Mouse (Mus musculus) myocyte (in vitro differentiated cells): Measurements from ENCODE around the gene Sytl5. TPM values are rescaled to one million over a fixed set of nuclear protein-coding genes. Genes with fewer than 3 reads are reported as not detected.

ENCODE experiments used
- H3K27me3 ChIP-seq: one replicate; pipeline ENCODE4 v1.6.1; 2011; ENCODE audit not compliant: control insufficient read depth, insufficient read depth, insufficient read length
- H3K36me3 ChIP-seq: one replicate; pipeline ENCODE4 v1.6.1; 2011; ENCODE audit not compliant: control insufficient read depth, insufficient read depth
- H3K4me2 ChIP-seq: one replicate; pipeline ENCODE4 v1.6.1; 2011; ENCODE audit warnings: low read depth, control low read depth
- H3K4me3 ChIP-seq: one replicate; pipeline ENCODE4 v1.5.1; 2011; ENCODE audit warnings: mild to moderate bottlenecking, control low read depth, moderate library complexity
- H3K79me2 ChIP-seq: one replicate; pipeline ENCODE4 v1.6.1; 2011; ENCODE audit not compliant: control insufficient read depth, insufficient read depth
- H3ac ChIP-seq: one replicate; pipeline ENCODE4 v1.6.1; 2011; ENCODE audit not compliant: control insufficient read depth, insufficient read length
- CEBPB ChIP-seq: IDR thresholded peaks from 2 replicates; pipeline ENCODE4 v1.6.1; 2011; ENCODE audit warnings: mild to moderate bottlenecking, moderate library complexity; ENCODE audit not compliant: poor library complexity, insufficient read depth, severe bottlenecking
- E2F4 ChIP-seq: IDR thresholded peaks from one replicate; pipeline ENCODE4 v1.6.1; 2011; ENCODE audit warnings: mild to moderate bottlenecking, control low read depth, moderate library complexity; ENCODE audit not compliant: insufficient read depth
- MAX ChIP-seq: IDR thresholded peaks from one replicate; pipeline ENCODE4 v1.6.1; 2011; ENCODE audit warnings: low read depth, mild to moderate bottlenecking, control low read depth
- MYOD1 ChIP-seq, 3 experiments: IDR thresholded peaks; one replicate each; pipeline ENCODE4 v1.6.1; 2011; ENCODE audit warnings: control low read depth in 2 of 3, low read depth in 2 of 3, mild to moderate bottlenecking in 2 of 3, moderate library complexity in 1 of 3; ENCODE audit not compliant: insufficient read length in 2 of 3, control insufficient read depth in 1 of 3
- MYOG ChIP-seq, 3 experiments: IDR thresholded peaks; one replicate each; pipeline ENCODE4 v1.6.1; 2011; ENCODE audit warnings: control low read depth in 2 of 3, low read depth in 2 of 3, mild to moderate bottlenecking in 2 of 3; ENCODE audit not compliant: insufficient read length in 2 of 3, control insufficient read depth in 1 of 3, insufficient read depth in 1 of 3
- POLR2A ChIP-seq: IDR thresholded peaks from one replicate; pipeline ENCODE4 v1.6.1; 2011; ENCODE audit warnings: low read depth, mild to moderate bottlenecking, control low read depth, moderate library complexity; ENCODE audit not compliant: insufficient read length
- POLR2AphosphoS2 ChIP-seq: IDR thresholded peaks from one replicate; pipeline ENCODE4 v1.6.1; 2011; ENCODE audit warnings: low read depth, control low read depth; ENCODE audit not compliant: insufficient read length
- REST ChIP-seq: IDR thresholded peaks from one replicate; pipeline ENCODE4 v1.6.1; 2011; ENCODE audit warnings: mild to moderate bottlenecking, control low read depth, moderate library complexity; ENCODE audit not compliant: insufficient read depth, insufficient read length
- SRF ChIP-seq: IDR thresholded peaks from one replicate; pipeline ENCODE4 v1.6.1; 2011; ENCODE audit warnings: low read depth; ENCODE audit not compliant: control insufficient read depth, insufficient read length
- TCF12 ChIP-seq: IDR thresholded peaks from one replicate; pipeline ENCODE4 v1.6.1; 2011; ENCODE audit warnings: mild to moderate bottlenecking, control low read depth; ENCODE audit not compliant: poor library complexity, insufficient read depth, severe bottlenecking
- TCF3 ChIP-seq: IDR thresholded peaks from one replicate; pipeline ENCODE4 v1.6.1; 2011; ENCODE audit warnings: low read depth, control low read depth; ENCODE audit not compliant: insufficient read length
- USF1 ChIP-seq: IDR thresholded peaks from one replicate; pipeline ENCODE4 v1.6.1; 2011; ENCODE audit warnings: low read depth, mild to moderate bottlenecking, control low read depth, moderate library complexity
- polyA plus RNA-seq: library from polyadenylated mRNA; unstranded; fragments of >200 nt; fragmentation: generic; extraction: Trizol; gene quantifications from one replicate; pipeline ENCODE4 v1.2.1, GENCODE M21; 2012; ENCODE audit warnings: missing spikeins

The Sytl5 gene
- 1.3 TPM for polyA plus RNA-seq

- H3K79me2 ChIP-seq: no peaks in the 10 kb centered on the region
- TF ChIP-seq MYOD1 (IDR thresholded peaks at IDR 0.05; ENCODE audit: control insufficient read depth in 1 of 3, insufficient read length in 2 of 3, low read depth in 2 of 3) (no peak), POLR2AphosphoS2 (no peak), MAX (no peak), SRF (no peak), CEBPB (no peak), TCF12 (no peak), REST (no peak), USF1 (no peak), E2F4 (no peak), TCF3 (no peak), POLR2A (no peak), MYOG (IDR thresholded peaks at IDR 0.05; ENCODE audit: control insufficient read depth in 1 of 3, insufficient read depth in 1 of 3, insufficient read length in 2 of 3, low read depth in 2 of 3) (no peak)
- no peak within 1 kb of the TSS for H3K4me3 ChIP-seq
- H3K36me3 ChIP-seq: no peaks in the 10 kb centered on the region
- H3K27me3 ChIP-seq: no peaks in the 10 kb centered on the region
- no peak within 1 kb of the TSS for H3ac ChIP-seq
- H3K4me2 ChIP-seq: no peak within 1 kb of the TSS
These were observed at the start of gene Sytl5 for GRCm38 (mm10) chrX:9885322-9885721. Gene Sytl5, plus strand, starts transcription at chrX:9885622.

- Histone ChIP-seq H3K4me2 (no peak within 1 kb of the TSS), H3K79me2 (no peaks in the 10 kb centered on the region), H3ac (no peak within 1 kb of the TSS), H3K4me3 (no peak within 1 kb of the TSS), H3K27me3 (no peaks in the 10 kb centered on the region), H3K36me3 (no peaks in the 10 kb centered on the region)
- TF ChIP-seq TCF12 (no peak), MYOG (IDR thresholded peaks at IDR 0.05; ENCODE audit: control insufficient read depth in 1 of 3, insufficient read depth in 1 of 3, insufficient read length in 2 of 3, low read depth in 2 of 3) (no peak), CEBPB (no peak), E2F4 (no peak), REST (no peak), POLR2A (no peak), POLR2AphosphoS2 (no peak), SRF (no peak), MYOD1 (IDR thresholded peaks at IDR 0.05; ENCODE audit: control insufficient read depth in 1 of 3, insufficient read length in 2 of 3, low read depth in 2 of 3) (no peak), USF1 (no peak), TCF3 (no peak), MAX (no peak)
These were observed 38.8 kb upstream of the Sytl5 start, which contains the start of gene Hypm for GRCm38 (mm10) chrX:9846628-9847027. Gene Hypm, plus strand, starts transcription at chrX:9846928.

DNA sequence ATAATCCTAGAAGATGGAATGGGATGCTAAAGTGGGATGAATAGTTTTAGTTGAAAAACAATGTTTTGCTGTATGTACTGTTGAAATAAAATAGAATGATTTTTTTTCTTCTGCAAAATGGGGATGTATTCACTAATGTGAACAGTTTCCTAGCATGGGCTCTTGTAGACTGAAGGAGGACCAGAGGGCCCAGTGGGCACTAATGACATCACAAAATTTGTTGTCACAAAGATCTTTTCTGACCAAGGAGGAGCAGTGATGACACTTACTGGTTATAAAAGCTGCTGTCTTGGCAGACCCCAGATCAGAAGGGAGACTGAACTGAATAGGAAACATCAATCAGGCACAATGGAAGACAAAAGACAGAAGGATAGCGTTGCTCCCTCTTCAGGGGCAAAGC, 36.0 kb upstream of the Sytl5 start, which contains the start of gene H2al3:
TSS of gene H2al3 (plus strand) at position 301 of the 400 bp plus-strand sequence.
- H3K27me3 ChIP-seq: no peaks in the 10 kb centered on the region
- H3K4me2 ChIP-seq: no peak within 1 kb of the TSS
- no peaks in the 10 kb centered on the region for H3K36me3 ChIP-seq
- H3K79me2 ChIP-seq: no peaks in the 10 kb centered on the region
- no peak for TF ChIP-seq MYOG (IDR thresholded peaks at IDR 0.05; ENCODE audit: control insufficient read depth in 1 of 3, insufficient read depth in 1 of 3, insufficient read length in 2 of 3, low read depth in 2 of 3)
- TF ChIP-seq MAX: no peak
- no peak for TF ChIP-seq MYOD1 (IDR thresholded peaks at IDR 0.05; ENCODE audit: control insufficient read depth in 1 of 3, insufficient read length in 2 of 3, low read depth in 2 of 3)
- no peak for TF ChIP-seq POLR2AphosphoS2
- TF ChIP-seq USF1: no peak
- H3K4me3 ChIP-seq: no peak within 1 kb of the TSS
- no peak within 1 kb of the TSS for H3ac ChIP-seq

DNA sequence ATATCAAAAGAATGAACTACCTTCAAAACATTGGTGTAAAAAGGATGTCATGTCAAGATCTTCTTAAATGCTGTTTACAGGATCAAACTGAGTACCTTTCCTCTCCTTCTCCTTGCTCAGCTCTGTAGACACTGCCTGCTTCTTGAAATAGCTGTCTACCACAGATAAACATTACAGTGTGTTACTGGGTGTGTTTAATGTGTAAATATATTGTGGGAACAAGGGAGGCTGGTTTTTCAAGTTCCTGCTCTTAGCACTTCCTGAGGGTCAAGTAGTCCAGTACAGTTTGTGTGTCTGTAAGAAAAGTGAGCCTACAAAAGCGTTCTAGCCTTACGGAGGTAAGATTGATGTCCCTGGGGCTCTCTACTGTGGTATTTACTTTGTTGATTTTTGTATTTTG, 23.6 kb upstream of the Sytl5 start:
- no peak overlapping the region for H3K4me2 ChIP-seq
- no peaks in the 10 kb centered on the region for H3K27me3 ChIP-seq
- H3K4me3 ChIP-seq: no peak overlapping the region
- H3K36me3 ChIP-seq: no peaks in the 10 kb centered on the region
- no peak overlapping the region for H3ac ChIP-seq
- H3K79me2 ChIP-seq: no peaks in the 10 kb centered on the region
- no peak for TF ChIP-seq MAX
- no peak for TF ChIP-seq POLR2AphosphoS2
- no peak for TF ChIP-seq E2F4
- no peak for TF ChIP-seq REST
- TF ChIP-seq USF1: no peak
- TF ChIP-seq TCF3: no peak
- no peak for TF ChIP-seq POLR2A
- no peak for TF ChIP-seq SRF

DNA sequence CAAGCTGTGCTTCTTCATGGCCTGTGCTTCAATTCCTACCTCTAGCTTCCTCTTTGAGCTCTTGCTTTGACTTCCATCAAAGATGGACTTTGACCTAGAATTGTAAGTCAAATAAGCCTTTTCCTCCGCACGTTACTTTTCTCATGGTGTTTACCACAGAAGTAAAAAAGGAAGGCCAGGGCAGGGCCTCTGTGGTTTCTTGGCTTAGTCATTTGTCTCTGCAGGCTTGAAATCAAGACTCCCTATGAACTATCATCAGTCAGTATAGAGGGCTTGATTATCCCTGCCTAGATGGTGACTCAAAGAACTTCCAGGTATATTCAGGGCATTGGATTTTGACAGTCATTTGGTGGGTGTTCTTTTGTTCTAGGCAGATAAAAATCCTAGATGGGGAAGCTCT, 9.9 kb upstream of the Sytl5 start:
- Histone ChIP-seq H3K4me2 (no peak overlapping the region), H3K36me3 (no peaks in the 10 kb centered on the region), H3K4me3 (no peak overlapping the region), H3K27me3 (no peaks in the 10 kb centered on the region), H3K79me2 (no peaks in the 10 kb centered on the region), H3ac (no peak overlapping the region)
- TF ChIP-seq TCF12 (no peak), MAX (no peak), CEBPB (no peak), POLR2A (no peak), USF1 (no peak), MYOG (IDR thresholded peaks at IDR 0.05; ENCODE audit: control insufficient read depth in 1 of 3, insufficient read depth in 1 of 3, insufficient read length in 2 of 3, low read depth in 2 of 3) (no peak), REST (no peak), E2F4 (no peak), TCF3 (no peak), MYOD1 (IDR thresholded peaks at IDR 0.05; ENCODE audit: control insufficient read depth in 1 of 3, insufficient read length in 2 of 3, low read depth in 2 of 3) (no peak), POLR2AphosphoS2 (no peak), SRF (no peak)
